Comparison of ENCODE assay signal across 7 mouse cellular contexts in genomic region chr9:85843891-85844646, GRCm38 (mm10). TPM values are rescaled to one million over a fixed set of nuclear protein-coding genes. Genes with fewer than 3 reads are reported as not detected.
DNase-seq lines count a peak whose midpoint lies in the region; ATAC-seq and TF ChIP-seq lines count a peak whose summit lies in the region.

No protein-coding gene starts in this region.

- WGBS in lung, embryonic 15.5 days: 2% methylated on average over 80 of the region's 80 CpGs
- 3% methylated on average over 80 of the region's 80 CpGs for WGBS in forebrain, embryonic 14.5 days
- WGBS in limb, embryonic 14.5 days: 4% methylated on average over 48 of the region's 80 CpGs
- 8% methylated on average over 80 of the region's 80 CpGs for WGBS in small intestine, adult 2 months

- no peak for DNase-seq in lung, postnatal 25 days (ENCODE audit: low spot score)
- peak; percentile 24 to 26 for DNase-seq in cerebellum, postnatal 25 days
- peak; percentile 60 for DNase-seq in forebrain, embryonic 14.5 days (ENCODE audit: low spot score)
- no peak for DNase-seq in limb, embryonic 14.5 days (ENCODE audit: low spot score)

- peak overlapping the region; percentile 85 for H3K27ac ChIP-seq in lung, embryonic 15.5 days
- H3K27ac ChIP-seq in forebrain, embryonic 14.5 days (ENCODE audit: low read depth, low read length): peak overlapping the region; percentile 71; the same call in 1 of the 2 replicates
- peak overlapping the region; percentile 85; the same call in 1 of the 2 replicates for H3K27ac ChIP-seq in limb, embryonic 14.5 days (replicated peaks; ENCODE audit: low read depth, low read length)
- no peak overlapping the region for H3K27ac ChIP-seq in small intestine, adult 2 months (ENCODE audit: insufficient read depth, low read depth, low read length)

- ATAC-seq in lung, embryonic 15.5 days (ENCODE audit: borderline replicate concordance, extremely low read depth, low FRiP score, low TSS enrichment): peak; percentile 10; the same call in 1 of the 2 replicates
- ATAC-seq in forebrain, embryonic 14.5 days: peak; percentile 52
- peak; percentile 17; the same call in 1 of the 2 replicates for ATAC-seq in limb, embryonic 14.5 days (ENCODE audit: low FRiP score, low read depth)
- ATAC-seq in monocyte, adult 5-6 weeks (replicated peaks; ENCODE audit: insufficient number of reproducible peaks, low FRiP score, low TSS enrichment, poor library complexity, severe bottlenecking): no peak

- H3K36me3 ChIP-seq in lung, embryonic 15.5 days: peaks cover 5% of the 10 kb centered on the region
- peaks cover 3% of the 10 kb centered on the region; the same call in 1 of the 2 replicates for H3K36me3 ChIP-seq in forebrain, embryonic 14.5 days (ENCODE audit: control insufficient read depth, insufficient read depth, low read length)
- H3K36me3 ChIP-seq in limb, embryonic 14.5 days (ENCODE audit: control insufficient read depth, insufficient read depth, low read length): peaks cover 27% of the 10 kb centered on the region
- H3K36me3 ChIP-seq in small intestine, adult 2 months (ENCODE audit: control insufficient read depth, insufficient read depth, low read length): no peaks in the 10 kb centered on the region

- peak overlapping the region; percentile 74 for H3K4me3 ChIP-seq in lung, embryonic 15.5 days
- H3K4me3 ChIP-seq in forebrain, embryonic 14.5 days (ENCODE audit: low read depth, low read length): peak overlapping the region; percentile 70
- peak overlapping the region; percentile 74 for H3K4me3 ChIP-seq in limb, embryonic 14.5 days (replicated peaks; ENCODE audit: low read length)
- H3K4me3 ChIP-seq in small intestine, adult 2 months (ENCODE audit: low read depth, low read length): peak overlapping the region; percentile 64

- H3K9me3 ChIP-seq in lung, embryonic 15.5 days: no peaks in the 10 kb centered on the region
- no peaks in the 10 kb centered on the region for H3K9me3 ChIP-seq in forebrain, embryonic 14.5 days (replicated peaks; ENCODE audit: control insufficient read depth, low read length)
- H3K9me3 ChIP-seq in limb, embryonic 14.5 days (ENCODE audit: control insufficient read depth, low read length): no peaks in the 10 kb centered on the region

- H3K4me1 ChIP-seq in lung, embryonic 15.5 days: peaks cover 13% of the 10 kb centered on the region
- peaks cover 10% of the 10 kb centered on the region for H3K4me1 ChIP-seq in forebrain, embryonic 14.5 days (ENCODE audit: control insufficient read depth, insufficient read depth, low read length)
- H3K4me1 ChIP-seq in limb, embryonic 14.5 days (ENCODE audit: control insufficient read depth, insufficient read depth, low read length): peaks cover 20% of the 10 kb centered on the region
- H3K4me1 ChIP-seq in small intestine, adult 2 months (ENCODE audit: control insufficient read depth, insufficient read depth, insufficient read length, low read length): peaks cover 13% of the 10 kb centered on the region; the same call in 1 of the 2 replicates

- peaks cover 5% of the 10 kb centered on the region; the same call in 1 of the 2 replicates for H3K27me3 ChIP-seq in lung, embryonic 15.5 days
- peaks cover 4% of the 10 kb centered on the region; the same call in 1 of the 2 replicates for H3K27me3 ChIP-seq in forebrain, embryonic 14.5 days (replicated peaks; ENCODE audit: control insufficient read depth, insufficient read depth, low read length)
- H3K27me3 ChIP-seq in limb, embryonic 14.5 days (ENCODE audit: control insufficient read depth, insufficient read depth, low read length): no peaks in the 10 kb centered on the region
- peaks cover 28% of the 10 kb centered on the region for H3K27me3 ChIP-seq in small intestine, adult 2 months (ENCODE audit: control insufficient read depth, insufficient read depth, low read length)

- peak overlapping the region; percentile 98 for H3K4me2 ChIP-seq in lung, embryonic 15.5 days
- H3K4me2 ChIP-seq in forebrain, embryonic 14.5 days (ENCODE audit: low read length): peak overlapping the region; percentile 94
- H3K4me2 ChIP-seq in limb, embryonic 14.5 days (replicated peaks; ENCODE audit: low read depth, low read length, severe bottlenecking): peak overlapping the region; percentile 95

- TF ChIP-seq POLR2A in limb, embryonic 14.5 days (IDR thresholded peaks at IDR 0.05; ENCODE audit: borderline replicate concordance, extremely low read depth, insufficient read depth, insufficient read length): no peak
- no peak for TF ChIP-seq POLR2A in small intestine, adult 2 months (IDR thresholded peaks at IDR 0.05; ENCODE audit: low read depth, low read length)

- TF ChIP-seq CTCF in small intestine, adult 2 months (IDR thresholded peaks at IDR 0.05; ENCODE audit: extremely low read depth, insufficient read length, insufficient replicate concordance, low read depth, low read length): no peak

- H3K9ac ChIP-seq in lung, embryonic 15.5 days: peak overlapping the region; percentile 70
- peak overlapping the region; percentile 75 for H3K9ac ChIP-seq in forebrain, embryonic 14.5 days (ENCODE audit: low read length)
- H3K9ac ChIP-seq in limb, embryonic 14.5 days (ENCODE audit: low read depth, low read length, severe bottlenecking): peak overlapping the region; percentile 73

RNA-seq across cellular contexts. Expression of gene Tpbg, which starts 1.9 kb away (rescaled TPM):
- polyA plus RNA-seq in lung, embryonic 15.5 days (2015; fragmentation: Nextera tagmentation; extraction: Ambion mirVana): 12.9 and 15.5 TPM in 2 replicates
- 14.5 and 15.5 TPM in 2 replicates for polyA plus RNA-seq in forebrain, embryonic 14.5 days (2014; fragmentation: Nextera tagmentation; extraction: Ambion mirVana)
- 19.7 and 24.7 TPM in 2 replicates for polyA plus RNA-seq in limb, embryonic 14.5 days (2012; rRNA removed)
- 29.3 and 30.4 TPM in 2 replicates for polyA plus RNA-seq in limb, embryonic 14.5 days (2014; fragmentation: Nextera tagmentation; extraction: Ambion mirVana)
- 2.4 and 3.1 TPM in 2 replicates for polyA plus RNA-seq in small intestine, adult 2 months (2012; rRNA removed)
- not detected in 3 replicates for total RNA-seq in monocyte, adult 5-6 weeks (2017)

Comparison
In these comparisons a context has a peak if more than half of its experiments do, and no peak if none do; other contexts are left out.
1. DNase-seq: peak in cerebellum, postnatal 25 days (2 of 2) and forebrain, embryonic 14.5 days (single experiment); none in lung, postnatal 25 days (single experiment) and limb, embryonic 14.5 days (single experiment).
2. Peak in every context shown above with its lines, with median percentiles within 50 percentile points of each other: H3K4me2 ChIP-seq, H3K4me3 ChIP-seq and H3K9ac ChIP-seq.